Mouse (Mus musculus) brain, embryonic 14.5 days (tissue): ENCODE measurements around the gene Thbd. TPM values are rescaled to one million over a fixed set of nuclear protein-coding genes. Genes with fewer than 3 reads are reported as not detected.

Source experiments
- DNase-seq: peaks from one replicate; pipeline ENCODE4 v3.0.0-alpha.2; 2011; ENCODE audit warnings: low read depth
- CTCF ChIP-seq: fragments of 200-500 bp; IDR thresholded peaks from 2 replicates; pipeline ENCODE4 v1.5.1; 2012; ENCODE audit warnings: inconsistent platforms, mild to moderate bottlenecking, moderate library complexity, borderline replicate concordance; ENCODE audit not compliant: insufficient read depth, insufficient read length; ENCODE audit errors: extremely low read depth
- POLR2A ChIP-seq: fragments of 200-500 bp; IDR thresholded peaks from 2 replicates; pipeline ENCODE4 v1.6.1; 2012; ENCODE audit warnings: mild to moderate bottlenecking, inconsistent platforms, borderline replicate concordance; ENCODE audit not compliant: poor library complexity, insufficient read depth, insufficient read length, severe bottlenecking; ENCODE audit errors: extremely low read depth
- polyA plus RNA-seq: library from polyadenylated mRNA; depleted of rRNA; stranded (reverse); fragments of >200 nt; gene quantifications from 2 replicates; pipeline ENCODE4 v1.2.3, GENCODE M21; 2012

Thbd gene
- polyA plus RNA-seq, 1 experiment: 6.4 TPM

GRCm38 (mm10) chr2:148397015-148397783 lies 10.8 kb downstream of the Thbd start:
- TF ChIP-seq POLR2A (no peak), CTCF (no peak)
- DNase-seq: no peak

GRCm38 (mm10) chr2:148396209-148396608 lies 11.8 kb downstream of the Thbd start:
- no peak for DNase-seq
- no peak for TF ChIP-seq CTCF
- TF ChIP-seq POLR2A: no peak

- TF ChIP-seq POLR2A: no peak
- peak; percentile 69 for TF ChIP-seq CTCF
Measured at GRCm38 (mm10) chr2:148395131-148396051, 12.6 kb downstream of the Thbd start, which contains the start of gene Sstr4. Gene Sstr4 (plus strand): TSS chr2:148395344.

GRCm38 (mm10) chr2:148393846-148394245 lies 14.1 kb downstream of the Thbd start:
- no peak for DNase-seq
- no peak for TF ChIP-seq CTCF
- TF ChIP-seq POLR2A: no peak

More at GRCm38 (mm10) chr2:148395131-148396051, 12.6 kb downstream of the Thbd start, which contains the start of gene Sstr4:
- peak; percentile 69 for DNase-seq

DNA sequence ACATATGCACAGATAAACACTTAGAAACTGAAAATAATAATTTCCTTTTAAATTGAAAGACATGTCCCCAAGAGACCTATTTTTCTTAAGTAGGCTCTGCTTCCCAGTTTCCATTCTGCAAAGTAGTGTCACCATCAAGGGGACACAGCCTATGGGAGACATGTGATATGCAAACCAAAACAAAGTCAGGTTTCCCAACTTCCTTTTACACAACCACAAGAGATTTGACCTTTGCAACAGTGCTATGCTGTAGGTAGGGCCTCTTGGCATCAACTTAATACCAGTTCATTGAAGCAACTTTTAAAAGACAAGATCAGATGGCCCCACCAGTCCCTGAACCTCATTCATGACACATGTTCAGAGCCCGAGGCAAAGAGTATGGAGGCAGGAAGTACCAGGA lies 14.8 kb downstream of the Thbd start:
- TF ChIP-seq CTCF (no peak), POLR2A (no peak)
- no peak for DNase-seq

DNA sequence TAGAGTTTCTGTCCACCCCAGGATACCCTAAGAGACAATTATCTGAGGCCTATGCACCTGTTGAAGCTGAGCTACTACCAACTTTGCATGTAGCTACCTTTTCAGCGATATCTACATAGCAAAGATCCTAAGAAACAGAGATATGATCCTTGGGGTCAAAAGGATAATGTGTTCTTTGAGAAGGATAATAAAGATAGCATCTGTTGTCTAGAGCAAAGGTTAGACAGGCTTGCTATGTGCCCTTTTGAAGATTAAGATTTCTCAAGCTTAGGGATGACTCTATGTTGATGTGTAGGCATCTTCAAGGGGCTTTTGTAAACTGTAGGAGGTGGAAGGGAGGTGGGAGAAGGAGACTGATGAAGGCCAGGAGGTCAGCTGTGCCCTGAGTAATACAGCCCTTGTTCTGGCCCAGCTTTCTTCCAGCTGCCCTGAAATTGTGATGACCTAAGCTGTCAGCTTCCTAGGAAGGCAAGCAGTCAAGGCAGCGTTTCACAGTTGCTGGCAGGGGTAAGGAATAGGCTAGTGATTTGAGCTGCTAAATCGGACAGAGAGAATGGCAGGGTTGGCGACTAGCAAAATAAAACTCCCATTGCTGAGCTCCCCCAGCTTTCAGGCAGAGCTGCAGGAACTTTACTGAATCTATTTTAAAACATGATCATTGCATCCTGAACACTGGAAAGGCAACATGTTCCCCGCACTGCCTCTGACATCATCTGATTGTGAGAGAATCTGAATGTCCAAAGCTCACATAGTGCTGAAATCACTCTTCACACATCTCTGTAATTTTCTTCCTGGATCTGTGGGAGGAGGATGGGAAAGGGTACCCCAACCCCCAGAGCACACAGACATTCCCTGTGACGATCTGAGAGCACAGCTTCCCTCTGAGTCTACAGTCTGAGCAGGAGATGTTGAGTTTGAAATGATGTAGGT lies 20.1 kb downstream of the Thbd start:
- DNase-seq: no peak
- no peak for TF ChIP-seq POLR2A

DNA sequence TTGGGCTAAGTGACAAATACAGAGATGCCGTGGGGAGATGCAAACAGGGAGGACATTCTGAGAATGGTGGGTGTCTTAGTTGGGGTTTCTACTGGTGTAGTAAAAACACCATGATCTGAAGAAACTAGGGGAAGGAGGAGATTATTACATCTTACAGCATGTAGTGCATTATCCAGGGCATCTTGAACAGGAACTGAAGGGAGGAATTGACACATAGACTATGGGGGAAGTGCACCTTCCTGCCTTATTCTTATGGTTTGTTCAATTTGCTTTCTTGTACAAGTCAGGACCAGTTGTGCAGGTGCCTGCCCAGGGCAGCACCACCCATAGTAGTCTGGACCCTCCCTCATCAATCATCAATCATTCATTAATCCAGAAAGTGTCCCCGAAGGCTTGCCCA lies 21.1 kb downstream of the Thbd start:
- DNase-seq: no peak
- TF ChIP-seq CTCF (no peak), POLR2A (no peak)

GRCm38 (mm10) chr2:148386476-148386875 lies 21.5 kb downstream of the Thbd start:
- TF ChIP-seq POLR2A (no peak), CTCF (no peak)
- no peak for DNase-seq

DNA sequence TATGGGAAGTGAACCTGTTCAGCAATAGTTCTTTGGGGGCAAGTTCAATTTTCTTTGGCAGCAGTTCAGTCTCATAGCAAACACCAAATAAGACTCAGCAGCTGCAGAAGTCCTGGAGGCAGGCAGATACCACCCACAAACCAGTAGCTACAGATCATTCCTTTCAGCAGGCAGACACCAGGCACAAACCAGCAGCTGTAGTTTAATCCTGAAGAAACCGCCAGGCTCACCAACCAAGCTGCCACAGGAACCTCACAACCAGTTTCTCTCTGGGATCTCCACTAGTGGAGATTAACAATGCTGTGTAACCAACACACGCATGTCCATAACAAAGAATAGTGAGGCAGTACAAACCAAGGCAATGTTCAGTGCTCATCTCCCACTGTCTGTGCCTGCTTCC lies 26.9 kb downstream of the Thbd start:
- no peak for DNase-seq
- TF ChIP-seq CTCF (no peak), POLR2A (no peak)

DNA sequence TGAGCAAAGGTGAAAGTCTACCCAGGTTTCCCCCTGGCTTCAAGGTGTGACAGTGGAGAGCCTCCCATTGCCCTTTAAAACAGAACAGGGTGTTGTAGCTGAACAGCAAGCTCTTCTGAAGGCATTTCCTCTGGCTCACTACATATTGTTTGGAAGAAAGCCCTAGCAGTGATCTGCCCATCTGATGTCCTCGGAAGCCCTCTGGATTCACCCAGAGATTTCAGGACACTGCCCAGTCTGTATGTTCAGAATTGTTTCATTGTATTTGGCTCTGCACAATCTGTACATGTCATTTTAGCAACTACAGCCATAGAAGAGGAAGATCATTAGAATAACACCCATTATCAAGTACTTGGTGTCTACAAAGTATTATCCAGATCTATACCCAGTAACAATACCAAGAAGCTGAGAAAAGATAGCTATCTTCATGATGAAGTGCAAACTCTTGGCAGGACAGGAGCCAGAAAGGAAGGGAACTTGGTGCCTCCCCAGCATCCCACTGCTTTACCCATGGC lies 28.0 kb downstream of the Thbd start:
- DNase-seq: no peak
- no peak for TF ChIP-seq POLR2A
- no peak for TF ChIP-seq CTCF

DNA sequence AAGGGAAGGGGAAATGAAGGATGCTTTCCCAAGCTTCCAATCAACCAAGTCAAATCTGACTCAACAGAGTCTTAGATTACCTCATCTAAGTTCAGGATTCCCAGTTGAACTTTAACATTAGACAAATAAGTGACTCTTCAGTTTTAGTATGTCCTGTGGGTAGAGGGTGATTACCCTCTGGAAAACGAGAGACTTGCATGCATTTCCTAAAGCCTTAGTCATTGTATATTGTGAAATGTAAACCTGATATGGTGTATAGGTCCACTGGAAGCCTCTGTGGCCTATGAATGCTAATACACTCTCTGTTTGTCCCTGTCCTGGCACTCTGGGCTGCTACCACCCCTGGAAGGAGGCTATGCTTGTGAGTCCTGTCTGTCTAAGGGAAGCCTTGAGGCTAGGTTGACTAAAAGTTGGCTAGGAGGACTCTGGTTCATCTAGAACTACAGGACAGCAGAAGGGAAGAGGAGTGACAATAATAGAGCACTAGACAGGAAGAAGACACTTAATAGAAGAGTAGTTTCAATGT lies 29.1 kb downstream of the Thbd start:
- TF ChIP-seq CTCF (no peak), POLR2A (no peak)
- no peak for DNase-seq
